Mouse (Mus musculus): ENCODE measurements around the gene Cadm4. TPM values are rescaled to one million over a fixed set of nuclear protein-coding genes. Genes with fewer than 3 reads are reported as not detected.
"Not testable (repeated sequence)": the region's sequence is repeated elsewhere in the genome, so short reads cannot be mapped to it uniquely, and the experiment has no call there.

The Cadm4 gene
- polyA plus RNA-seq, 1 experiment from 2014 or later: 4.4 TPM

DNA sequence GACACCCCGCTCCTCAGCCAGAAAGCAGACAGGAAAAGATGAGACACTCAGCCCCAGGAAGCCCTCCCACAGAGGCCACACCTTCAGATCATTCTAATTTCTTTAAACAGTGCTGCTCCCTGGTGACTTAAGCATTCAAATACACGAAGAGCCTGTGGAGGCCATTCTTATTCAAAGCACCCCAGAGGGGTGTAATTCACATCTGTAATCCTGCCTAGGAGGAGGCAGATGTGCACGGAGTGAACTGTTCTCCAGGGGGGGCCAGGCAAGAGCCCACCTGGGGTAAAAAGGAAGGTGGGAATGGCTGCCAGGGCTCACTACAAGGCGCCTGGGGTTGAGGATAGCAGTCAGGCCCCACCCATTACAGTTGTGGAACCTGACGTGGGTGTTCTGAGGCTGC is 35.3 kb downstream of the Cadm4 start:
- Histone ChIP-seq H3K4me1 (ENCODE audit: control insufficient read depth, insufficient read depth, low read length) (no peaks in the 10 kb centered on the region; the same call in 1 of the 2 replicates), H3K36me3 (ENCODE audit: control insufficient read depth, insufficient read depth, low read length) (no peaks in the 10 kb centered on the region), H3K9ac (ENCODE audit: low read length) (no peak overlapping the region), H3K9me3 (replicated peaks; ENCODE audit: control insufficient read depth, low read length) (no peaks in the 10 kb centered on the region), H3K4me2 (ENCODE audit: low read depth, low read length) (no peak overlapping the region), H3K27ac (ENCODE audit: low read length) (no peak overlapping the region), H3K27me3 (ENCODE audit: control insufficient read depth, insufficient read depth, low read length) (no peaks in the 10 kb centered on the region), H3K4me3 (replicated peaks; ENCODE audit: low read length) (no peak overlapping the region)
- 46% methylated on average over 5 of the region's 5 CpGs for WGBS
- no peak for ATAC-seq (ENCODE audit: insufficient read depth, low FRiP score)

DNA sequence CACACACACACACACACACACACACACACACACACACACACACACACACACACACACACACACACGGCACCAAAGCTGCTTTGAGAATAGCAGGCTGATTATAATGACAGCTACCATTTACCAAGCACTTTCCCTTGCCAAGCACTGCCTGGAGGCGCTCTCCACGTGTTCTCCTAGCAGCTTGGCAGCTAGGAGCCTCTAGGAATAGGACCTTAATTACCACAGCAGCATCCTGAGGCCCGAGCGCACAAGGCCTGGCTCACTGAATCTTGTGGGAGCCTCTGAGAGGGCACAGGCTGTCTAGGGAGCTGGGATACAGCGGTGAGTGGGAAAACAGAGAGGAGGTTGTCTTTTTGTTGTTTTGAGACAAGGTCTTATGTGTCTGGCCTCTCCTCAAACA is 35.8 kb downstream of the Cadm4 start:
- Histone ChIP-seq H3K4me1 (ENCODE audit: control insufficient read depth, insufficient read depth, low read length) (no peaks in the 10 kb centered on the region; the same call in 1 of the 2 replicates), H3K27me3 (ENCODE audit: control insufficient read depth, insufficient read depth, low read length) (no peaks in the 10 kb centered on the region), H3K9me3 (replicated peaks; ENCODE audit: control insufficient read depth, low read length) (no peaks in the 10 kb centered on the region), H3K4me2 (ENCODE audit: low read depth, low read length) (no peak overlapping the region), H3K4me3 (replicated peaks; ENCODE audit: low read length) (no peak overlapping the region), H3K9ac (ENCODE audit: low read length) (no peak overlapping the region), H3K36me3 (ENCODE audit: control insufficient read depth, insufficient read depth, low read length) (no peaks in the 10 kb centered on the region), H3K27ac (ENCODE audit: low read length) (no peak overlapping the region)
- ATAC-seq (ENCODE audit: insufficient read depth, low FRiP score): no peak
- WGBS: 47% methylated on average over 6 of the region's 6 CpGs

DNA sequence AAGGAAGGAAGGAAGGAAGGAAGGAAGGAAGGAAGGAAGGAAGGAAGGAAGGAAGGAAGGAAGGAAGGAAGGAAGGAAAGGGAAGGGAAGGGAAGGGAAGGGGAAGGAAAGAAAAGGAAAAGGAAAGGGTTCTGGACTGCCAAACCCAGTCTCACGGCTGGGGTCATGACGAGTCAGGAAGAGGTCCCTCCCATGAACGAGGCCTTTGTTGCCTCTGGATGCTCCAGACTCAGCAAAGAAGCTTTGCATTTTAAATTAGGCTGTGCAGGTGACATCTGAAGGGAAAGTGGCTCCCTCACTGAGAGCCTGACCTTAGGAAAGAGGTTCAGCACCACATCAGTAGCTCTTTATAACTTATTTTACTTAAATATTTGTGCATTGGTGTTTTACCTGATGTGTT is 37.3 kb downstream of the Cadm4 start:
- Histone ChIP-seq H3K27me3 (ENCODE audit: control insufficient read depth, insufficient read depth, low read length) (no peaks in the 10 kb centered on the region), H3K36me3 (ENCODE audit: control insufficient read depth, insufficient read depth, low read length) (no peaks in the 10 kb centered on the region), H3K4me3 (replicated peaks; ENCODE audit: low read length) (no peak overlapping the region), H3K4me2 (ENCODE audit: low read depth, low read length) (no peak overlapping the region), H3K27ac (ENCODE audit: low read length) (no peak overlapping the region), H3K9me3 (replicated peaks; ENCODE audit: control insufficient read depth, low read length) (no peaks in the 10 kb centered on the region), H3K9ac (ENCODE audit: low read length) (no peak overlapping the region), H3K4me1 (ENCODE audit: control insufficient read depth, insufficient read depth, low read length) (no peaks in the 10 kb centered on the region; the same call in 1 of the 2 replicates)
- no peak for ATAC-seq (ENCODE audit: insufficient read depth, low FRiP score)
- 63% methylated on average over 3 of the region's 3 CpGs for WGBS

DNA sequence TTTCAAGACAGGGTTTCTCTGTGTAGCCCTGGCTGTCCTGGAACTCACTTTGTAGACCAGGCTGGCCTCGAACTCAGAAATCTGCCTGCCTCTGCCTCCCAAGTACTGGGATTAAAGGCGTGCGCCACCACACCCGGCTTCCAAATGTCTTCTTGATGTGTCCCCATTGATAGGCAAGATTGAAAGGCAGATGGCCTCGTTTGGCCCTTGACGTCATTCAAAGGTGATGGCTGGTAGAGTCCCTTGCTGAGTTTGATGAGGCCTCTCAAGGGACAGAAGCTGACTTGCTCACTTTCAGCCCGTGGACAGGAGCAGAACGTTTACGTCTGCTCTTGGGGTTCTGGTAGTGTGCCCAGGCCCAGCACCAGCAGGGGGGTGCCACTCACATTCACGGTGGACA is 38.2 kb downstream of the Cadm4 start:
- not testable (repeated sequence) for H3K36me3 ChIP-seq (ENCODE audit: control insufficient read depth, insufficient read depth, low read length); H3K9ac ChIP-seq (ENCODE audit: low read length); H3K27ac ChIP-seq (ENCODE audit: low read length); H3K27me3 ChIP-seq (ENCODE audit: control insufficient read depth, insufficient read depth, low read length); H3K4me2 ChIP-seq (ENCODE audit: low read depth, low read length); H3K9me3 ChIP-seq (replicated peaks; ENCODE audit: control insufficient read depth, low read length); H3K4me1 ChIP-seq (ENCODE audit: control insufficient read depth, insufficient read depth, low read length); H3K4me3 ChIP-seq (replicated peaks; ENCODE audit: low read length); ATAC-seq (ENCODE audit: insufficient read depth, low FRiP score)
- 85% methylated on average over 9 of the region's 10 CpGs for WGBS

DNA sequence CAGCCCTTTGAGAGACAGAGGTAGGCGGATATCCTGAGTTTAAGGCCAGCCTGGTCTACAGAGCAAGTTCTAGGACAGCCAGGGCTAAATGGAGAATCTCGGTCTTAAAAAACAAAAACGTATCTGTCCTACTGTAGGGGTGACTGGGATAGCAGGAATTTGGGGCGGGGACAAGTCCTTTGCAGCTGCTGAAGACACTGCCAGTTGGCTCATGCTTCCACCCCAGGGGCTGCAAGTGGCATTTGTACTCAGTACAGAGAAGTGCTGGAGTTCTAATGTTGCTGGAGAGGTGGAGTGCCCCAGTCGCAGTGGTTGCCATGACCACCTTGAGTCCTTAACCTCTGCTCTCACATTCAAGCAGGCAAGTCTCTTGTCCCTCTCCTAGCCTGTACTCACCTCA is 41.0 kb downstream of the Cadm4 start:
- Histone ChIP-seq H3K36me3 (ENCODE audit: control insufficient read depth, insufficient read depth, low read length) (no peaks in the 10 kb centered on the region), H3K27ac (ENCODE audit: low read length) (no peak overlapping the region), H3K27me3 (ENCODE audit: control insufficient read depth, insufficient read depth, low read length) (no peaks in the 10 kb centered on the region), H3K9ac (ENCODE audit: low read length) (no peak overlapping the region), H3K4me1 (ENCODE audit: control insufficient read depth, insufficient read depth, low read length) (no peaks in the 10 kb centered on the region), H3K4me2 (ENCODE audit: low read depth, low read length) (no peak overlapping the region), H3K4me3 (replicated peaks; ENCODE audit: low read length) (no peak overlapping the region), H3K9me3 (replicated peaks; ENCODE audit: control insufficient read depth, low read length) (no peaks in the 10 kb centered on the region)
- no peak for ATAC-seq (ENCODE audit: insufficient read depth, low FRiP score)
- WGBS: 50% methylated on average over 5 of the region's 5 CpGs

DNA sequence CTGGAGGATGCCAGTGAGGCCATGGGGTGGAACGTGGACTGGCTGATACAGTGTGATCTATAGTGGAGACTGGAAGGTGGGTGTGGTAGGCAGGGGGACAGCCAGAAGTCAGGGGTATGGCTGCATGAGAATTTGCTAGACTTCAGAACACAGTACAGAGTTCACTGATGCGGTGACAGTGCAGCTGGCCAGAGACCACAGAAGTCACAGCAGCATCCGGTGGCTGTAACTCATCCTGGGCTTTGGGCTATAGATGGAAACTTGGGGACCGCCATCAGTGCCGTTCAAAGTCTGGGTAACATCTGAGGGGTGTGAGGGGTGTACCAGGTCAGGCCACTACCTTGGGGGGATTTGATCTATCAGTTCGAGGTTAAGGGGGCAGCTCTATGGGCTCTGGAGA is 41.9 kb downstream of the Cadm4 start:
- H3K9me3 ChIP-seq (replicated peaks; ENCODE audit: control insufficient read depth, low read length): no peaks in the 10 kb centered on the region
- H3K27me3 ChIP-seq (ENCODE audit: control insufficient read depth, insufficient read depth, low read length): no peaks in the 10 kb centered on the region
- no peak overlapping the region for H3K4me3 ChIP-seq (replicated peaks; ENCODE audit: low read length)
- no peak overlapping the region for H3K4me2 ChIP-seq (ENCODE audit: low read depth, low read length)
- ATAC-seq (ENCODE audit: insufficient read depth, low FRiP score): no peak
- no peak overlapping the region for H3K9ac ChIP-seq (ENCODE audit: low read length)
- no peak overlapping the region for H3K27ac ChIP-seq (ENCODE audit: low read length)
- H3K4me1 ChIP-seq (ENCODE audit: control insufficient read depth, insufficient read depth, low read length): no peaks in the 10 kb centered on the region
- WGBS: 80% methylated on average over 6 of the region's 6 CpGs
- H3K36me3 ChIP-seq (ENCODE audit: control insufficient read depth, insufficient read depth, low read length): no peaks in the 10 kb centered on the region

DNA sequence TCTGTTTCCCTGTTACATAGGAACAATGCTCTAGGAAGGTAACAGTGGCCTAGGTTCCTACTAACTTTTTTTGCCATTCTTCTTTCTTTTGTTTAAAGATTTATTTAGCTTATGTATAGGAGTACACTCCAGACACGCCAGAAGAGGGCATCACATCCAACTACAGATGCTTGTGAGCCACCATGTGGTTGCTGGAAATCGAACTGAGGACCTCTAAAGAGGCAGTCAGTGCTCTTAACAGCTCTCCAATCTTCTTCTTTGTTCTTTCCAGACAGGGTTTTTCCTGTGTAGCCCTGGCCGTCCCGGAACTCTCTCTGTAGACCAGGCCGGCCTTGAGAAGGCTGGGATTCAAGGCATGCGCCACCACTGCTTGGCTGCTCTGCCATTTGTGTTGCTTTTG is 43.2 kb downstream of the Cadm4 start:
- no peaks in the 10 kb centered on the region for H3K27me3 ChIP-seq (ENCODE audit: control insufficient read depth, insufficient read depth, low read length)
- peaks cover 5% of the 10 kb centered on the region; the same call in 1 of the 2 replicates for H3K4me1 ChIP-seq (ENCODE audit: control insufficient read depth, insufficient read depth, low read length)
- H3K9ac ChIP-seq (ENCODE audit: low read length): no peak overlapping the region
- no peak for ATAC-seq (ENCODE audit: insufficient read depth, low FRiP score)
- no peak overlapping the region for H3K27ac ChIP-seq (ENCODE audit: low read length)
- 82% methylated on average over 6 of the region's 6 CpGs for WGBS
- no peaks in the 10 kb centered on the region for H3K36me3 ChIP-seq (ENCODE audit: control insufficient read depth, insufficient read depth, low read length)
- H3K9me3 ChIP-seq (replicated peaks; ENCODE audit: control insufficient read depth, low read length): no peaks in the 10 kb centered on the region
- H3K4me2 ChIP-seq (ENCODE audit: low read depth, low read length): no peak overlapping the region
- no peak overlapping the region for H3K4me3 ChIP-seq (replicated peaks; ENCODE audit: low read length)

DNA sequence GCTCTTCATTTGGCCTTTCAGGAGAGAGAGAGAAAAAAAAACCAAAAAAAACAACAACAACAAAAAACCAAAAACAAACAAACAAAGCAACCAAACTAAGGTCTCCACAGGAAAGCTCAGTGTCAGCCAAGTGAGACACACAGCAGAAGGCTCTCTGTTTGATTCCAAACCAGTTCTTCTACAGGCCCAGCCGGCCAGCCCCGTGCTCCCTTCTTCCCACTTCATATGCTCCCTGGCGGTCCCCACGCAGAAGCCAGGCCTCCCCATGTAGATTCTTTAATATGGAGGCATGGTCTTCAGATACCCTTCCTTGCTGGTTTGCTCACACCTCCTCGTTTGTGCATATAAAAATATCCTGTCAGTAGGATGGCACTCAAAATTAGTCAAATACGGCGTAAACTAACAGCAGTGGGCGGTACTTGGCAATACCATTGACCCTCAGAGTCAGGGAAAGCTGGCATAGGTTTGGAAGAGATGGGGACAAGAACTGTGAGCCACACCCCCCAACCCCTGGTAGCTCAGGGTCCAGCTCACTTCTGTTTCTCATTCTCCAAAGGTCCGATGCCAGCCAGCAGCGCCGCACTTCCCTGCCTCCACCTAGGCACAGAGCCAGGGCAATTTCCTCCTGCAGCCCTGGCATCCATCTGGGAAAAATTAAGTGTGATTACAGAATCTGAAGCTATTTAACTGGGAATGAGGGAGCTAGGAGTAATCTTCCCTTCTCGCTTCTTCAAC is 44.0 kb downstream of the Cadm4 start:
- no peak overlapping the region for H3K9ac ChIP-seq (ENCODE audit: low read length)
- no peaks in the 10 kb centered on the region for H3K9me3 ChIP-seq (replicated peaks; ENCODE audit: control insufficient read depth, low read length)
- H3K36me3 ChIP-seq (ENCODE audit: control insufficient read depth, insufficient read depth, low read length): no peaks in the 10 kb centered on the region
- no peak overlapping the region for H3K4me2 ChIP-seq (ENCODE audit: low read depth, low read length)
- no peak overlapping the region for H3K4me3 ChIP-seq (replicated peaks; ENCODE audit: low read length)
- 88% methylated on average over 12 of the region's 12 CpGs for WGBS
- peaks cover 5% of the 10 kb centered on the region; the same call in 1 of the 2 replicates for H3K4me1 ChIP-seq (ENCODE audit: control insufficient read depth, insufficient read depth, low read length)
- no peaks in the 10 kb centered on the region for H3K27me3 ChIP-seq (ENCODE audit: control insufficient read depth, insufficient read depth, low read length)
- ATAC-seq (ENCODE audit: insufficient read depth, low FRiP score): no peak
- H3K27ac ChIP-seq (ENCODE audit: low read length): no peak overlapping the region

DNA sequence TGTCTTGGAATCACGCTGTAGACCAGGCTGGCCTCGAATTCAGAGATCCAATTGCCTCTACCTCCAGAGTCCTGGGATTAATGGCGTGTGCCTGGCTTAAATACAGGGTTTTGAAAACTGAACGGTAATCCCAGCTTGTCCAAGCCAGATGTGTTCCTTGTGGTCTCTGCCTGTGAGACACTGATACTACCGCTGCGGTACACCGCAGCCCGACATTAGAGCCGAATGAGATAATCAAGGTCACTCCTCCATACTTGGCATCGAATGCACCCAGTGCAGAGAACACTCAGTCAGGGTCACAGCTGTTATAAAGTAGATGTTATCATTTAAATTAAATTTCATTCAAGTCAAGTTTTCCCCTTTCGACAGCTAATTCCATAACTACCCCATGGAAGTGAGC is 47.0 kb downstream of the Cadm4 start:
- Histone ChIP-seq H3K27ac (ENCODE audit: low read length) (no peak overlapping the region), H3K4me1 (ENCODE audit: control insufficient read depth, insufficient read depth, low read length) (peaks cover 14% of the 10 kb centered on the region), H3K4me2 (ENCODE audit: low read depth, low read length) (no peak overlapping the region), H3K4me3 (replicated peaks; ENCODE audit: low read length) (no peak overlapping the region), H3K9ac (ENCODE audit: low read length) (no peak overlapping the region), H3K36me3 (ENCODE audit: control insufficient read depth, insufficient read depth, low read length) (peaks cover 5% of the 10 kb centered on the region; the same call in 1 of the 2 replicates), H3K27me3 (ENCODE audit: control insufficient read depth, insufficient read depth, low read length) (no peaks in the 10 kb centered on the region), H3K9me3 (replicated peaks; ENCODE audit: control insufficient read depth, low read length) (no peaks in the 10 kb centered on the region)
- ATAC-seq (ENCODE audit: insufficient read depth, low FRiP score): no peak
- WGBS: 92% methylated on average over 11 of the region's 11 CpGs
